Mouse (Mus musculus): ENCODE results near the gene BC025446.
"Not testable (repeated sequence)": the region's sequence is repeated elsewhere in the genome, so short reads cannot be mapped to it uniquely, and the experiment has no call there.

Gene BC025446

GRCm38 (mm10) chr15:75215778-75216691 is at the start of gene BC025446:
TSS of gene BC025446 (plus strand) at chr15:75216376.
- DNase-seq (ENCODE audit: low read depth, low spot score), result no peak

GRCm38 (mm10) chr15:75175506-75175905 is 40.7 kb upstream of the BC025446 start:
- peak; percentile 79 for DNase-seq (ENCODE audit: low read depth, low spot score)

- no peak for DNase-seq (ENCODE audit: low read depth, low spot score)
These were observed 29.9 kb upstream of the BC025446 start for GRCm38 (mm10) chr15:75186291-75186690.

GRCm38 (mm10) chr15:75189116-75189515 is 27.1 kb upstream of the BC025446 start:
- peak; percentile 75 for DNase-seq (ENCODE audit: low read depth, low spot score)

DNA sequence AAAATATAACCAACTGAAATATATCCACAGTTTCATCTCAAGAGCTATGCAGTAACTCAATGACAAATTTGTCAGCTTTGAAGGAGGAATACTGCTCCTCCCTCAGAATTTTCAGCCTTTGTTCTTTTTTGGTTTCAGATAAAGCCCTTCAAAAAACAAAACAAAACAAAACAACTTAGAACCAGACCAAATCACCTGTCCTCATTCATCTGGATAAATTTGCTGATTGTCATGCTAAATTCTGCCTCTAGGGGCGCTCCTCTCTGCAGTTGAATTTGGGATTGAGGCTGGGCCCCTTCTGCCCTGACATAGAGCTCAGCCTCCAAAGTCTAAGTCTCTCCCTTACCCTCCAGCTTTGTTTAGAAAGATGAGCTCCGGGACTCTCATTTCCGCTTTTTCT is 25.6 kb upstream of the BC025446 start:
- DNase-seq (ENCODE audit: low read depth, low spot score), result not testable (repeated sequence)

GRCm38 (mm10) chr15:75216831-75217230 is 655 bp downstream of the BC025446 start:
- no peak for DNase-seq (ENCODE audit: low read depth, low spot score)

- DNase-seq (ENCODE audit: low read depth, low spot score), result no peak
These were observed 5.8 kb downstream of the BC025446 start for GRCm38 (mm10) chr15:75221942-75222341.

GRCm38 (mm10) chr15:75237736-75238288 is 21.6 kb downstream of the BC025446 start:
- no peak for DNase-seq (ENCODE audit: low read depth, low spot score)

- no peak for DNase-seq (ENCODE audit: low read depth, low spot score)
These were observed 24.4 kb downstream of the BC025446 start for GRCm38 (mm10) chr15:75240558-75240957.

GRCm38 (mm10) chr15:75242756-75243640 is 26.8 kb downstream of the BC025446 start:
- no peak for DNase-seq (ENCODE audit: low read depth, low spot score)

GRCm38 (mm10) chr15:75254671-75255070 is 38.5 kb downstream of the BC025446 start:
- DNase-seq (ENCODE audit: low read depth, low spot score), result no peak

- DNase-seq (ENCODE audit: low read depth, low spot score), result no peak
These were observed 49.7 kb downstream of the BC025446 start for GRCm38 (mm10) chr15:75265863-75266262.

DNA sequence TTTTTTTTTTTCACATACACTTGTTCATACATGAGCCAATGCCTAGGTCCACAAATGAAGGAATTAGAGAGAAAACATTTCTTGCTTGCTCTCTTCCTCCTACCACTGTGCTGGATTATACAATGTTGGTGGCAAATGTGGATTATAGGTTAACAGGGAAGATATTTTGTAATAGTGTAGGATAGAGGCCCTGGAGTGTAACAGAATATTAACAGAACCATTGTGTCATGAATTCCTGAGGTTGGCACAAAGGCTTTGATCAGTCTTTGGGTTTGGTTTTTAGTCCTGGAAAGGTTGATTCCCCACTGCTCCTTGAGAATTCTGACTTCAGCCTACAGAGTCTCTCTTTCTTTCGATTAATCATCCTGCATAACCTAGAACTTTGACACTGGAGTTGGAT is 50.5 kb downstream of the BC025446 start:
- no peak for DNase-seq (ENCODE audit: low read depth, low spot score)

- DNase-seq (ENCODE audit: low read depth, low spot score), result no peak
These were observed 51.9 kb downstream of the BC025446 start, which contains the start of gene Ly6f for GRCm38 (mm10) chr15:75268121-75268520. TSS of gene Ly6f (plus strand) at chr15:75268421.

DNA sequence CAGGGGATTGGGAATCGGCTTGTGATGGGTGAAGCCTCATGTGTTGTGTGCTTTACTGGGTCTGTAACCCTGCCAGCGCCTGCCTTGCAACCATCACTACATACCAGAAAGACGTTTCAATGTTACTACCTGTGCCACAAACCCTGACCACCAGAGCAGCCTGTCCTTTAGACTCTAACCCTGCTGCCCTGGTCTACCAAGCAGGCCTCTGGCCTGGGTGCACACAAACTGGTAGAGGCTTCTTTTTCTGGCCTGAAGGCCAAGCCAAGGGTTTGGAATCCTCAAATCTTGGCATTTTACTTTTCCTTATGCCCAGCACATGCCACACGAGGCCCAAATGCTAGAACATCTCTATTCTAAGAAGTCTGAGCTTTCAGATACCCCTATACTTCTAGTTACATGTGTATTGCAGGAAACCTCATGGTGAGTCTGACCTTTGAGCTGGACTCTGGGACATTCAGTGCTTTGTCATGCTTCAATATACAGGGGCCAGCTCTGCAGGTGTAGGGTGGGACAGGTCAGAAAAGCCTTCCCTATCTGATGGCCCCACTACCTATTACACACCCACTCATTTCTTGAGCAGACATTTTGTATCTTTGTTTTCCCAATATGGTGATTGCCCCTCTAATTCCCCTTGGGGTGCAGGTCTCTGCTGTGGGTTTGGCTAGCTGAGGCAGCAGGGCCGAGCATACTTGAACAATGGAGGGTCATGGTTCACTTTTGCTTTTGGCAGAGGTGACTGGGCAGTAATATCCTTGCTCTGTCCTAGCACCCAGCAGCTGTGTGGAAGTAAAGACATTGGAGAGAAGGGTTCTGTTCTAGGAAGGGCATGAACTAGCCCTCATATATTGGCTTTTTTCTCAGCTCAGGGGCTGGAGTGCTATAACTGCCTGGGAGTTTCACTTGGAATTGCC is 53.0 kb downstream of the BC025446 start:
- DNase-seq (ENCODE audit: low read depth, low spot score), result no peak

GRCm38 (mm10) chr15:75270169-75270568 is 54.0 kb downstream of the BC025446 start:
- DNase-seq (ENCODE audit: low read depth, low spot score), result no peak

- no peak for DNase-seq (ENCODE audit: low read depth, low spot score)
These were observed 54.7 kb downstream of the BC025446 start for GRCm38 (mm10) chr15:75270691-75271362.

GRCm38 (mm10) chr15:75271426-75271825 is 55.2 kb downstream of the BC025446 start:
- DNase-seq (ENCODE audit: low read depth, low spot score), result no peak

DNA sequence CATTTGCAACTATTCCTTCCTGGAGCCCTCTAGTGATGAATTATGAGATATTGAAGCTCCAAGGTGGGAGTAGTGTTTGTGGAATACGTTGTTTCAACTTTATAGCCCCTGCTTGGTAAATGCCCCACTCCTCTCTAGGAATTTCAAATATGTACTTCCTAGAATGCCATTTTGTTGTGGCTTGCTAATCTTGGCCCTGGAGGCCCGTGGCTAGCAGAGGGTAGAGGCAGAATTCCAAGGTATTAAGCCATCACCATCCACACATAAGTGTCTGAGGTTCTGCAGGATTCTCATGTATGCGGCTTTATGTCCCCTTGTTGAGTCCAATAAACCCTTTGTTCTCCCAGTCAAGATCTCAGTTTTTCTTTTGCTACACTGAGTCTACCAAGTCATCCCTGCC is 55.7 kb downstream of the BC025446 start:
- no peak for DNase-seq (ENCODE audit: low read depth, low spot score)

Measured in CD4-positive, CD25-positive, alpha-beta regulatory T cell, adult 2 months (primary cell).